Mouse (Mus musculus) ES-Bruce4 (cell line): ENCODE results near the gene Slc17a3.

Experiments
- CTCF ChIP-seq: IDR thresholded peaks from one replicate; pipeline ENCODE4 v1.8.1; 2011; ENCODE audit warnings: low read depth, low read length
- POLR2A ChIP-seq: IDR thresholded peaks from one replicate; pipeline ENCODE4 v1.8.1; 2011; ENCODE audit warnings: low read length; ENCODE audit not compliant: insufficient read depth

DNA sequence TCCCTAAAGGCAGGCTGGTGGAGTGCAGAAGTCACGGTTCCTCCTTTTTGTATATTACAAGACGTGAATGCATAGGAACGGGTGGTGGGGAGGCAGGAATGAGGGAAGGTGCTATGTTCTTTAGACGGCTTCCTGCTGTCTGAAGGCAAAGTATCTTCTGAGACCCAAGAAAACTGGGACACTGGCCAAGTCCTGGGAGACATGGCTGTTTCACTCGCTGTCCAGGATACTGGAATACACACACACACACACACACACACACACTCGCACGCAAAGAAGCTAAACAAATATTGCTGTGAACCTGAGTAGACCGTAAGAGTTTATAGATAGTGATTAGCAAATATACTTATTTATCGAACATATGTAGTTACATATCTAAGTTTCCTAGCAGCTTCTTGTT lies 25.5 kb downstream of the Slc17a3 start:
- TF ChIP-seq CTCF (no peak), POLR2A (no peak)
